Mouse (Mus musculus): ENCODE measurements around the gene Bicra. TPM values are rescaled to one million over a fixed set of nuclear protein-coding genes. Genes with fewer than 3 reads are reported as not detected.

The Bicra gene
- polyA plus RNA-seq, 1 experiment from 2014 or later, result 10.3 TPM

DNA sequence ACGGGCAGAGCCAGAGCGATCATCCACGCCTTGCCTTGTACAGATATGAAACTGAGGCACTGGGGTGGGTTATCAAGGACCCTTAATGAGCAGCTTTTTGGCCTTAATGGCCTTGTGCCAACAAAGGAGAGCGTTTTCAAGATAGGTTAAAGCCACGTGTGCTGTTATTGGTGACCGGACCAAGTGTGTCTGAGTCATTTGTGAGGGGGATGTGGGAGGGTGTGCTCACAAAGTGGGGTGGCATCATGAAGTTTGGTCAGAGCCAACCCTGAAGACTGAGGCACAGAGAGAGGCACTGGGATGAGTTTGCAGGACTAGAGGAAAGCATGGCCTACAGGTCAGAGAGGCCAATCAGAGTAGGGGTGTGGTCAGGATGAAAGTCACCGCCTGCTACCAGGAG is 93.3 kb downstream of the Bicra start:
- H3K9ac ChIP-seq, result no peak overlapping the region
- no peaks in the 10 kb centered on the region for H3K27me3 ChIP-seq
- H3K36me3 ChIP-seq, result peaks cover 94% of the 10 kb centered on the region
- H3K4me3 ChIP-seq (replicated peaks), result no peak overlapping the region
- no peaks in the 10 kb centered on the region for H3K9me3 ChIP-seq (replicated peaks)
- WGBS, result 61% methylated on average over 7 of the region's 7 CpGs
- H3K4me1 ChIP-seq, result peaks cover 24% of the 10 kb centered on the region
- peak overlapping the region; percentile 71 for H3K27ac ChIP-seq (replicated peaks)
- ATAC-seq (ENCODE audit: insufficient number of reproducible peaks, low FRiP score, low TSS enrichment, low read depth), result no peak
- H3K4me2 ChIP-seq (replicated peaks), result no peak overlapping the region

DNA sequence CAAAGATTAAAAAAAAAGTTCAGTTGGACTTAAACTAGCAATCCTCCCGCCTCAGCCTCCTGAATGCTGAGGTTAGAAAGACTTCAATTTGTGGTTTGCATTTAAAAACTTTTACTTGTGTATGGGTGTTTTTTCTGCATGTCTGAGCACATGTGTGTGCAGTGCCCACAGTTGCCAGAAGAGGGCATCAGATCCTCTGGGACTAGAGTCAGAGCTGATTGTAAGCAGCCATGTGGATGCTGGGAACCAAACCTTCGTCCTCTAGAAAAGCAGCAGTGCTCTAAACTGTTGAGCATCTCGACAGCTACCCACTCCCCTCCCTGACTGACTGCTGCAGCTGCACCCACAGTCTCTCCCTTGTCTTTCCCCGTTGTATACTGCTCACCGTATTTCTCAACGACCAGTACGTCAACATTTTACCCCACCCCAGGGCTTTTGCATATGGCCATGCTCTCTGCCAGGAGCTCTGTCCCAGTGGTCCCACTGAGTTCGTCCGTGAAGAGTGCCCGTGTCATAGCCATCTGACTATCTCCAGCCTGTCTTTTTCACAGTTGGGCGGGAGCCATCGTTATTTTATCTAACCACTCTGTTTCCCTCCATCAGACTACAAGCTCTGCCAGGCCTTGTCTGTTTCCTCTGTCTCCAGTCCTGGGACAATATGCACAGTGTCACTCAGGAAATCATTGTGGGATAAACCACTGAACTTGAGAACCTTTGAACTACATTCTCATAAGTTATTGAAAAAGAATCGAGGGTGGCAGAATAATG is 94.2 kb downstream of the Bicra start:
- peaks cover 87% of the 10 kb centered on the region for H3K36me3 ChIP-seq
- no peaks in the 10 kb centered on the region for H3K9me3 ChIP-seq (replicated peaks)
- ATAC-seq (ENCODE audit: insufficient number of reproducible peaks, low FRiP score, low TSS enrichment, low read depth), result no peak
- H3K4me1 ChIP-seq, result peaks cover 33% of the 10 kb centered on the region
- H3K4me2 ChIP-seq (replicated peaks), result no peak overlapping the region
- WGBS, result 74% methylated on average over 13 of the region's 13 CpGs
- no peak overlapping the region for H3K4me3 ChIP-seq (replicated peaks)
- H3K27me3 ChIP-seq, result no peaks in the 10 kb centered on the region
- no peak overlapping the region for H3K9ac ChIP-seq
- H3K27ac ChIP-seq (replicated peaks), result peak overlapping the region; percentile 71

DNA sequence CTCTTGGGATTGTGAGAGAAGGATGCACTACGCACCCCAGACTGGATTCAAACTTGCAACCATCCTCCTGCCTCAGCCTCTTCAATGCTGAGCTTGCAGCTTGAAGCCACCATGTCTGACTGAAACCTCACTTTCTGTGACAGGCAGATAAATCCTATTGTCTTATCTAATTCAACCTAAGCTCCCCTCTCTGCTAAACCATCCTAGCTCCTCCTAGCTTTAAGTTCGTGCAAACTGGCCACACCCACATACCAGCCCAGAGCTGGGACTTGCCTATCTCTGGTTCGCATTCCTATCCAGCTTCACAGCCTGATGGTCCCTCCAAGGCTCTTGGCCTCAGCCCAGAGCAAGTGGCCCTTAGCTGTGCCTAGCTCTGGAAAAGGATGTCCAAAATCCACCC is 95.3 kb downstream of the Bicra start:
- H3K27me3 ChIP-seq, result no peaks in the 10 kb centered on the region
- no peak for ATAC-seq (ENCODE audit: insufficient number of reproducible peaks, low FRiP score, low TSS enrichment, low read depth)
- no peak overlapping the region for H3K27ac ChIP-seq (replicated peaks)
- H3K9ac ChIP-seq, result no peak overlapping the region
- H3K4me3 ChIP-seq (replicated peaks), result no peak overlapping the region
- peaks cover 78% of the 10 kb centered on the region for H3K36me3 ChIP-seq
- no peaks in the 10 kb centered on the region for H3K9me3 ChIP-seq (replicated peaks)
- 73% methylated on average over 3 of the region's 3 CpGs for WGBS
- H3K4me1 ChIP-seq, result peaks cover 41% of the 10 kb centered on the region
- H3K4me2 ChIP-seq (replicated peaks), result no peak overlapping the region

DNA sequence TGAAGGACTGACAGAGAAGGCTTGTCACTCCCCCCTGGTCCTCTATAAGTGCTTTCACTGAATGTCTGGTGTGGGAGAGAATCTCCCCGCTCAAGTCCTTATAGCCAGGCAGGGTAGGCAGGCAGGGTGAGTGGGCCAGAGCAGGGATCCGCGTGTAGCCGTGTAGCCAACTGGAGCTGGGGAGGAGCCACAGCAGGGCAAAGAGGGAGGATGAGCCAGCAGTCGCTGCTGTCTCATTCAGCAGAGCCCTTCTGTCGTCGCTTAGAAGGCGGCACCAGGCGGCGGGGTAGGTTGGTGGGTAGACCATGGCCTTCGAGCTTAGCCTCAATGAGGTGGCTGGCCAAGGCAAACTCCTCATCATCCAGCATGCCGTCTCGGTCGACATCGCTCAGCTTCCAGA is 97.7 kb downstream of the Bicra start:
- ATAC-seq (ENCODE audit: insufficient number of reproducible peaks, low FRiP score, low TSS enrichment, low read depth), result no peak
- H3K4me2 ChIP-seq (replicated peaks), result no peak overlapping the region
- H3K27me3 ChIP-seq, result no peaks in the 10 kb centered on the region
- no peak overlapping the region for H3K4me3 ChIP-seq (replicated peaks)
- H3K27ac ChIP-seq (replicated peaks), result no peak overlapping the region
- H3K9me3 ChIP-seq (replicated peaks), result no peaks in the 10 kb centered on the region
- WGBS, result 84% methylated on average over 15 of the region's 15 CpGs
- H3K9ac ChIP-seq, result no peak overlapping the region
- peaks cover 29% of the 10 kb centered on the region for H3K4me1 ChIP-seq
- peaks cover 57% of the 10 kb centered on the region for H3K36me3 ChIP-seq

DNA sequence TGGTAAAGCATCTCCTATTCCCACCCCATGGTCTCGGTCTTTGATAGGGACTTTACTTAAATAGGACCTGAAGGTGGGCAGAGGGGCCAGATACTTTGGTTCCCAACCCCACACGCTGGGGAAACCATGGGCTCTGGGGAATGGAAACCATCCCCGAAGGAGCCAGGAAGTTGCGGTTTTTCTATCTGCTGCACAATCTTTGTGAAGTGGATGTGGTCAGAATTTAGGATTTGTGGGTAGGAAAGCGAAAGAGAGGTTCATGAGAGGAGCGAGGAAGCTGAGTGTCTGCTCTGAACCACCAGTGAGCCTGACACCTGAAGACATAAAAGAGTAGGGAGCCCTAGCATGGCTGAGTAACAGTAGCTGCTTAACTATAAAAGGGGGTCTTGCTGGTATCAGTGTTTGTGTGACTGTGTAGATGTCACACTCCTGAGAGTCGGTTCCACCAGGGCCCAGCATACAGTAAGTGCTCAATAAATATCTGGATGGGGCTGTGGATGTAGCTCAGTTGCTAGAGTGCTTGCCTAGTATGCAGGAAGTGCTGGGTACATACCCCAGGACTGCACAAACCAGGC is 98.4 kb downstream of the Bicra start:
- 71% methylated on average over 7 of the region's 7 CpGs for WGBS
- no peaks in the 10 kb centered on the region for H3K27me3 ChIP-seq
- H3K4me2 ChIP-seq (replicated peaks), result no peak overlapping the region
- peaks cover 29% of the 10 kb centered on the region for H3K4me1 ChIP-seq
- no peak overlapping the region for H3K9ac ChIP-seq
- no peak for ATAC-seq (ENCODE audit: insufficient number of reproducible peaks, low FRiP score, low TSS enrichment, low read depth)
- peaks cover 52% of the 10 kb centered on the region for H3K36me3 ChIP-seq
- 0 out of 2 replicates have a peak overlapping the region, but pooled peaks have one; percentile 26 for H3K4me3 ChIP-seq (replicated peaks)
- H3K27ac ChIP-seq (replicated peaks), result peak overlapping the region; percentile 83
- no peaks in the 10 kb centered on the region for H3K9me3 ChIP-seq (replicated peaks)

DNA sequence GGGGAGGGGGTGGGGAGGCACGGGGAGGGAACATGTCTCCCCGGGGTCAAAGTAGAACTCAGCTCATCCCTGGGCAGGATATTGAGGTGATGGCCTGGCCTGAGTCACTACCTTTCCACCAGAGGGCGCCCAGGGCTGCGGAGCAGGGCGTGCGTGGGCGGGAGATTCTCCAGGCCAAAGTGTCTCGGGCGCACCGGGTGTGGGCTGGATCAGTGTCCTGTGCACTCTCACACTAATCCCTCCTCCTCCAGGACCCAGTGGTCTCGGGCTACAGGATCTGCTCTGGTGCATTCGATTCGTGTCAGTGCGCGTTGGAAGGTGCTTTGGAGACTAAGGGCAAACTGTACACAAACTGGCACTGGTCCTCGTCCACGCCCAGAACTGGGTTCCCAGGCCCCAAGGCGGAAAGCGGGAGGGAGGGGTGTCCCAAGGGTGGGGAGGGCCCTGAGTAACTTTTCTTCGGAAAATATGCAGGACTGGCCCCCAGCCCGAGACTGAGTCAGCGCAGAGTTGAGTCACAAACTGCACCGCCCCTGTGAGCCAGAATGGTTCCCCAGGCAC is 99.3 kb downstream of the Bicra start:
- H3K27ac ChIP-seq (replicated peaks), result peak overlapping the region; percentile 83
- H3K27me3 ChIP-seq, result no peaks in the 10 kb centered on the region
- WGBS, result 3% methylated on average over 23 of the region's 23 CpGs
- H3K36me3 ChIP-seq, result peaks cover 52% of the 10 kb centered on the region
- H3K4me1 ChIP-seq, result peaks cover 37% of the 10 kb centered on the region
- peak; percentile 71 for ATAC-seq (ENCODE audit: insufficient number of reproducible peaks, low FRiP score, low TSS enrichment, low read depth)
- no peaks in the 10 kb centered on the region for H3K9me3 ChIP-seq (replicated peaks)
- peak overlapping the region; percentile 26 for H3K4me3 ChIP-seq (replicated peaks)
- H3K9ac ChIP-seq, result no peak overlapping the region
- H3K4me2 ChIP-seq (replicated peaks), result peak overlapping the region; percentile 52

DNA sequence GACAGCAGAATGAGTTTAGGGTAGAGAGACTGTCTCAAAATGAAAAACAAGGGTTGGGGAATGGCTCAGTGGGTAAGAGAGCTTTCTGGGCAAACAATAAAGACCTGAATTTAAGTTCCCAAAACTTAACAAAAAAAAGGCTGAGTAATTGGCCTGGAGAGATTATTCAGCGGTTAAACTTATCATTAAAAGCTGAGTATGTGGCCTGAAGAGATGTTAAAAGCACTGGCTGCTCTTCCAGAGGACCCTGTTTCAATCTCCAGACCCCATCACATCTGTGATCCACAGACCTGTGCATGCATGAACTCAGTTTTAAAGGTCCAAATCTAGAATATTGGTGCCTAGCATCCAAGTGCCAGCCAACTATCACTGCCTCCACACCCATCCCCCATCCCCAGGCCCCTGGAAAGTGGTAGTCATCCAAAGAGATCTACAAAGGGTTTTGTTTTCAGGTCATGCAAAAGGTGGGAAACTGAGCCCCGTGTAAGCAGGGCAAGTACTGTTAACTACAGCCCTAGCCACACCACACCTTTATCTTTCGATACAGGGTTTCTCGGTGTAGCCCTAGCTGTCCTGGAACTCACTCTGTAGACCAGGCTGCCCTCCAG is 100.0 kb downstream of the Bicra start:
- 40% methylated on average over 4 of the region's 4 CpGs for WGBS
- Histone ChIP-seq H3K36me3 (peaks cover 52% of the 10 kb centered on the region), H3K4me2 (replicated peaks) (peak overlapping the region; percentile 52), H3K9ac (no peak overlapping the region), H3K9me3 (replicated peaks) (no peaks in the 10 kb centered on the region), H3K27me3 (no peaks in the 10 kb centered on the region), H3K4me1 (peaks cover 44% of the 10 kb centered on the region), H3K27ac (replicated peaks) (peak overlapping the region; percentile 83), H3K4me3 (replicated peaks) (peak overlapping the region; percentile 26; the same call in 1 of the 2 replicates)
- ATAC-seq (ENCODE audit: insufficient number of reproducible peaks, low FRiP score, low TSS enrichment, low read depth), result no peak

DNA sequence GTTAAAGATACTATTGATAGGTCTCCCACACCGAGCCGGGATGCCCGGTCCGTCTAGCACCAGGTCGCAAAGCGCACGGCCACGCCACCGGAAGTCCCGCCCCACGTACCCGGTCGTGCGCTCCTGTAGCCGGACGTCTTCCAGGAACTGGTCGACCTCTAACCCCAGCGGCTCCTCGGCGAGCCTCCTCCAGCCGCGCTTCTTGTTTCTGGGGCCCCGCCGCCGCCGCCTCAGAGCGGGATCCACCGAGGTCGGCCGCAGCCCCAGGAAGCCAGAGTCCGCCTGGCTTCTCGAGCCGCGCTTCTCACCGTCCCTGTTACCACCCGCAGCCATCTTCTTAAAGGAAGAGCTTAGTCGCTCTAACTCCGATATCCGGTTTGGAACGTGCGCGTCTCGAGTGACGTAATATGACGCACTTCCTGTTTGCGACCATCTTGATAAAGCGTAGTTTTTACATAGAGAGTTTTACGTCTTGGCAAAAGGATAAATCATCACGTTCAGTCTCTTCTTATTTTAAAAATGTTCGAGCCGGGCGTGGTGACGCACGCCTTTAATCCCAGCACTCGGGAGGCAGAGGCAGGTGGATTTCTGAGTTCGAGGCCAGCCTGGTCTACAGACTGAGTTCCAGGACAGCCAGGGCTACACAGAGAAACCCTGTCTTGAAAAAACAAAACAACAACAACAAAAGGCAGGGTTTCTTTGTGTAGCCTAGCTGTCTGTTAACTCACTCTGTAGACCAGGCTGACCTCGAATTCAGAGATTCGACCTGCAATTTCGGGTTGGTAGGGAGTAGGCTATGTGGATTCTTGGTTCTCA is 101.8 kb downstream of the Bicra start, which contains the start of gene Nop53:
TSS of gene Nop53 (minus strand) at position 354 of the 816 bp plus-strand sequence.
- peak; percentile 86 for ATAC-seq (ENCODE audit: insufficient number of reproducible peaks, low FRiP score, low TSS enrichment, low read depth)
- Histone ChIP-seq H3K36me3 (peaks cover 53% of the 10 kb centered on the region), H3K4me3 (replicated peaks) (peak within 1 kb of the TSS; percentile 64), H3K9ac (peak within 1 kb of the TSS; percentile 63), H3K4me1 (peaks cover 44% of the 10 kb centered on the region), H3K4me2 (replicated peaks) (peak within 1 kb of the TSS; percentile 80), H3K27me3 (no peaks in the 10 kb centered on the region), H3K27ac (replicated peaks) (peak within 1 kb of the TSS; percentile 96), H3K9me3 (replicated peaks) (no peaks in the 10 kb centered on the region)
- WGBS, result 1% methylated on average over 59 of the region's 59 CpGs

DNA sequence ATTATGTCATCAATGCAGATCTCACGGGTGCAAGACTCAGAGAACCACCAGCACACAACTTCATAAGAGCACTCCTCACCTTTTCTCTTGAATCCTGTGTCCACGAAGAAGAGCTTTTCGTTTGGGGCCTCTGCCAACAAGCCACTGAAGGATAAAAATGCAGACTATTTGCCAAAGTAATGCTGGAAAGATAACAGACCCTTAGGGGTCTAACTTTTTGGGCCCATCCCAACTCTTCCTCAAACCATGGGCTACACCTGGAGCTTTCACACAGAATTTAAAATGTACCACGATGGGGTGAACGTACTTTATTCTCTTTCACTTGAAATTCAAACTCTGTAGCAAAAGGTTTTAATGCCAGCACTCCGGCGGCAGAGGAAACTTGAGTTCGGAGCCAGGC is 102.5 kb downstream of the Bicra start:
- H3K9me3 ChIP-seq (replicated peaks), result no peaks in the 10 kb centered on the region
- H3K27me3 ChIP-seq, result no peaks in the 10 kb centered on the region
- peak overlapping the region; percentile 96 for H3K27ac ChIP-seq (replicated peaks)
- peaks cover 53% of the 10 kb centered on the region for H3K36me3 ChIP-seq
- H3K9ac ChIP-seq, result peak overlapping the region; percentile 63
- peaks cover 44% of the 10 kb centered on the region for H3K4me1 ChIP-seq
- peak overlapping the region; percentile 64 for H3K4me3 ChIP-seq (replicated peaks)
- H3K4me2 ChIP-seq (replicated peaks), result peak overlapping the region; percentile 80
- no peak for ATAC-seq (ENCODE audit: insufficient number of reproducible peaks, low FRiP score, low TSS enrichment, low read depth)
- WGBS, result 9% methylated on average over 8 of the region's 8 CpGs

DNA sequence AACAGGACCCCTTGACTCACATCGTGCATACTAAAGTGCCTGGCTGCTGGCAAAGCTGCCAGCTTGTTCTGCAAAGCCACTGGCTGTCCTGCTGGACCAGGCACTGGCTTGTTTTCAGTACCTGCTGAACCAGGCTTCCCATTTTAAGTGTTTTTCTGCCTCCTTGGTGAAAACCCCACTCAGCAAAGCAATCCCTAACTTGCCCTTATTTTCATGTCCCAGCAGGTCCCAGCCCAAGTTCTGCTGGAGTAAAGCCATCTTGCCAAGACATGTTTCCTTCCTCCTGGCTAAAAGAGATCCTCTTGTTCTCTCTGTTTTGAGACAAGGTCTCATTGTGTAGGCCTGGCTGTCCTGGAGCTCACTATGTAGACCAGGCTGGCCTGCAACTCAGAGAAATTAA is 103.4 kb downstream of the Bicra start:
- H3K9ac ChIP-seq, result no peak overlapping the region
- H3K9me3 ChIP-seq (replicated peaks), result no peaks in the 10 kb centered on the region
- H3K4me1 ChIP-seq, result peaks cover 40% of the 10 kb centered on the region
- 79% methylated on average over 1 of the region's 1 CpGs for WGBS
- H3K4me2 ChIP-seq (replicated peaks), result peak overlapping the region; percentile 80
- no peaks in the 10 kb centered on the region for H3K27me3 ChIP-seq
- no peak for ATAC-seq (ENCODE audit: insufficient number of reproducible peaks, low FRiP score, low TSS enrichment, low read depth)
- H3K4me3 ChIP-seq (replicated peaks), result peak overlapping the region; percentile 7; the same call in 1 of the 2 replicates
- H3K36me3 ChIP-seq, result peaks cover 53% of the 10 kb centered on the region
- H3K27ac ChIP-seq (replicated peaks), result peak overlapping the region; percentile 96
